Comparison of ENCODE assay signal across 1 mouse cellular context in genomic region chr4:149150721-149151120, GRCm38 (mm10).
TF ChIP-seq lines count a peak whose summit lies in the region.

No protein-coding gene starts in this region.

TF ChIP-seq in myocyte, 11 proteins besides CTCF, POLR2A, EP300 and RAD21:
- TF ChIP-seq MYOD1 (IDR thresholded peaks at IDR 0.05; ENCODE audit: control insufficient read depth in 1 of 3, insufficient read length in 2 of 3, low read depth in 2 of 3): no peak
- peak; percentile 15 for TF ChIP-seq POLR2AphosphoS2 (IDR thresholded peaks at IDR 0.05; ENCODE audit: insufficient read length, low read depth)
- no peak for TF ChIP-seq USF1 (IDR thresholded peaks at IDR 0.05; ENCODE audit: low read depth)
